Mouse (Mus musculus) activated CD4-positive, CD25-positive, alpha-beta regulatory T cell (primary cell): ENCODE data around the gene Psmb11. TPM values are rescaled to one million over a fixed set of nuclear protein-coding genes. Genes with fewer than 3 reads are reported as not detected.

Experiments used
- polyA plus RNA-seq, 2 experiments: library from polyadenylated mRNA; unstranded; fragments of 100-300 nt; shearing (Covaris generic); gene quantifications; one replicate each; pipeline ENCODE4 v1.2.1; 2017

The Psmb11 gene
- under 1 TPM in 1 of 2 experiments, not detected in 1; 0.12 TPM for polyA plus RNA-seq

DNA sequence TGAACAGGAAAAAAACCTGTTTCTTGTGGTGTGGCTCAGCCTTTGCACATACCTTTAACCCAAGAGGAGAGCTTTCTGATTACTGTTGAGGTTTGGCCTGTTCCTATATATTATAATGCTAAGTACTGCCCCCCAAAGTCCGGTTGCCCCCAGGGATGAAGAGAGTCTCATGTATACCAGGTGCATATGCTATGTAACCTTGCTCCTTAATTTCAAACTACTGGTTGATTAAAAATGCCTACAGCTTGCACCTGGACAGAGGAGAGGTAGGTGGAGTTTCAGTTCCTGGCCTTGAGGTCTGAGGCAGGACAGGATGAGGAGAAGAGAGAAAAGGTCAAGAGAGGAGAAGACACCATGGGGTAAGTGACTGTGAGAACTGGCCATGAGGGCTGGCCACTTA is at the start of gene Psmb11:
TSS of gene Psmb11 (plus strand) at position 301 of the 400 bp plus-strand sequence.

GRCm38 (mm10) chr14:54577089-54577982 is 43.9 kb upstream of the Psmb11 start, which contains the start of gene Ajuba:
Gene Ajuba (minus strand): TSS chr14:54577558.

DNA sequence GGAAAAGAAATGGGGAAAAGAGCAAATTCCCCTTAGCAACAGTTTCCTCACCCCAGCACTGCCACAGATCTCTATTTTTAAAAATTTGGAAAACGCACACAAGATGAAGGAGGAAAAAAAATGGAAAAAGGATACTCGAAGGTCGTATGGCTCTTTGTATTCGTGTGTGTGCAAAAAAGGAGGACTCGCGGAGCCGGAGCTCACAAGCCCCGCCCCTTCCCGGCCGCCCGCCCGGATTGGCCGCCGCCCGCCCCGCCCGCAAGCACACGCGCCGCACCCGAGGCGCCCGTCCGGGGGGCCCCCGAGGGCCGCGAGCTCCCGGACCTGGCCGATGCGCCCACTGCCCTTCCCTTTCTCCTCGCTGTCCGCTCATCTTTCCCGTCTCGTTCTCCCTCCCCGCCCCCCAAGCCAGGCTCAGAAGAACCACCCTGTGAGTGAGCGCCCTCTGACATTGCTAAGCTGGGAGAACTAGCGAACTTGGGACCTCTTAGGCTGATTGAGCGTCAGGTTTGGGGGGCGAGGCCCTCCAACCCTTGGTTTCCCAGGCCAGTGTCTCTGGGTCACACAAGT is 15.4 kb upstream of the Psmb11 start, which contains the start of gene 4931414P19Rik:
TSS of gene 4931414P19Rik (minus strand) at position 242 of the 570 bp plus-strand sequence.

GRCm38 (mm10) chr14:54617897-54618365 is 3.3 kb upstream of the Psmb11 start, which contains the start of gene Psmb5:
Gene Psmb5 (minus strand): TSS chr14:54618022.

GRCm38 (mm10) chr14:54640946-54641304 is 19.7 kb downstream of the Psmb11 start, which contains the start of gene Gm17606:
Gene Gm17606 (plus strand): TSS chr14:54640952.

GRCm38 (mm10) chr14:54641305-54641969 is 20.2 kb downstream of the Psmb11 start, which contains the start of gene Cdh24:
Gene Cdh24 (minus strand): TSS chr14:54641364.

Other genes with a start within 250 kb of the Psmb11 start
- gene Slc7a7, start 203.7 kb upstream of the Psmb11 start, polyA plus RNA-seq: 1 to 10 TPM in 1 of 2 experiments, under 1 TPM in 1; 0.58 to 1.7 TPM
- gene Mrpl52, start 194.5 kb upstream of the Psmb11 start, polyA plus RNA-seq: 100 to 1,000 TPM; 198 to 272 TPM
- gene Mmp14, start 189.8 kb upstream of the Psmb11 start, polyA plus RNA-seq: 10 to 100 TPM in 1 of 2 experiments, 1 to 10 TPM in 1; 4.6 to 23.8 TPM
- 100 to 1,000 TPM; 260 to 472 TPM for gene Lrp10, start 157.3 kb upstream of the Psmb11 start, polyA plus RNA-seq
- gene Rem2, start 145.3 kb upstream of the Psmb11 start, polyA plus RNA-seq: 1 to 10 TPM in 1 of 2 experiments, under 1 TPM in 1; 0.54 to 1.4 TPM
- 10 to 100 TPM; 34.1 to 45.7 TPM for gene Prmt5, start 103.9 kb upstream of the Psmb11 start, polyA plus RNA-seq
- 10 to 100 TPM; 37.6 to 42.8 TPM for gene Haus4, start 66.8 kb upstream of the Psmb11 start, polyA plus RNA-seq
- under 1 TPM; 0.17 to 0.18 TPM for gene Ajuba, start 43.9 kb upstream of the Psmb11 start, polyA plus RNA-seq
- 1 to 10 TPM; 1.3 to 3.3 TPM for gene 4931414P19Rik, start 15.4 kb upstream of the Psmb11 start, polyA plus RNA-seq
- gene Psmb5, start 3.4 kb upstream of the Psmb11 start, polyA plus RNA-seq: 100 to 1,000 TPM; 242 to 247 TPM
- gene Gm17606, start 19.5 kb downstream of the Psmb11 start, polyA plus RNA-seq: not detected
- 1 to 10 TPM; 1.4 to 4.0 TPM for gene Cdh24, start 19.9 kb downstream of the Psmb11 start, polyA plus RNA-seq
- 10 to 100 TPM; 78.0 to 83.7 TPM for gene 1700123O20Rik, start 64.8 kb downstream of the Psmb11 start, polyA plus RNA-seq
- 100 to 1,000 TPM in 1 of 2 experiments, 10 to 100 TPM in 1; 92.0 to 116 TPM for gene Acin1, start 65.5 kb downstream of the Psmb11 start, polyA plus RNA-seq
- under 1 TPM; 0.08 to 0.17 TPM for gene Gm29776, start 77.4 kb downstream of the Psmb11 start, polyA plus RNA-seq
- gene Cebpe, start 90.7 kb downstream of the Psmb11 start, polyA plus RNA-seq: under 1 TPM in 1 of 2 experiments, not detected in 1; 0.79 TPM
- gene Slc7a8, start 160.5 kb downstream of the Psmb11 start, polyA plus RNA-seq: under 1 TPM; 0.27 to 0.98 TPM
- under 1 TPM in 1 of 2 experiments, not detected in 1; 0.28 TPM for gene Rnf212b, start 192.7 kb downstream of the Psmb11 start, polyA plus RNA-seq
- gene Homez, start 249.5 kb downstream of the Psmb11 start, polyA plus RNA-seq: 10 to 100 TPM; 14.3 to 15.8 TPM